Mouse (Mus musculus) E14TG2a.4 (cell line): ENCODE data around the gene Nox4.

Source experiments
- CTCF ChIP-seq: conservative IDR thresholded peaks from 2 replicates; pipeline ENCODE4 v1.5.1; 2014; ENCODE audit warnings: low read length
- POU5F1 ChIP-seq: IDR thresholded peaks from 2 replicates; pipeline ENCODE4 v1.6.1; 2014; ENCODE audit warnings: low read length, borderline replicate concordance

- TF ChIP-seq CTCF (no peak), POU5F1 (no peak)
These were observed 4.8 kb upstream of the Nox4 start for GRCm38 (mm10) chr7:87241139-87241538.
